Mouse (Mus musculus): ENCODE results near the gene Rgs7.

DNA sequence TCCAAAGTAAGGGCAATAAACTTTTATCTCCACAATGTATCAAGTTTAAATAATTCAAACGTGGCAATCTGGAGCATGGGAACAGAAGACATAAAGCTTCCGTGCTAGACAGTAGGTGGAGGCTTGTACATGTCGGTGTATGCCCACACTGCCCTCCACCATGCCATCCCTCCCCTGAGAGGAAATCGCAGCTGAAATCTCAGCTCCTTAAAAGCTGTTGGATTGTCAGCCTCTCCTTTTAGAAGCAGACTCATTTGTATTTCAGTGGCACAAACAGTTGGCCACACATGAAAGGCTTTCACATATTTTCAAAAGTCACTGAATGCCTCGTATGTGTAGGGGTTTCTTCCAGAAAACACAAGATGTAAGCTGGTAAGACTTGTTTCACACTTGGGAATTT is 304.1 kb downstream of the Rgs7 start:
- TF ChIP-seq CTCF (IDR thresholded peaks at IDR 0.05; ENCODE audit: control insufficient read depth, insufficient read depth, insufficient read length) (no peak), MYOG (IDR thresholded peaks at IDR 0.05; ENCODE audit: control insufficient read depth, extremely low read depth, insufficient read length) (no peak)

Data from C2C12 (cell line).